Mouse (Mus musculus): Measurements from ENCODE around the gene Best2. TPM values are rescaled to one million over a fixed set of nuclear protein-coding genes. Genes with fewer than 3 reads are reported as not detected.

The Best2 gene
- polyA plus RNA-seq, 1 experiment = not detected

GRCm38 (mm10) chr8:85036718-85037365, 22.5 kb upstream of the Best2 start, which contains the start of gene Tnpo2:
TSS of gene Tnpo2 (plus strand) at chr8:85036915.
- H3K4me3 ChIP-seq (replicated peaks; ENCODE audit: control insufficient read depth, low read depth, low read length) = peak within 1 kb of the TSS; percentile 89
- peaks cover 1% of the 10 kb centered on the region; the same call in 1 of the 2 replicates for H3K4me1 ChIP-seq (ENCODE audit: control insufficient read depth, insufficient read depth, low read length)
- TF ChIP-seq POLR2A (IDR thresholded peaks at IDR 0.05; ENCODE audit: borderline replicate concordance, control insufficient read depth, low read depth, low read length) (no peak), CTCF (IDR thresholded peaks at IDR 0.05; ENCODE audit: control insufficient read depth, insufficient read depth, low read length) (no peak)
- peak within 1 kb of the TSS; percentile 92 for H3K27ac ChIP-seq (ENCODE audit: control insufficient read depth, insufficient read depth, low read depth, low read length, poor library complexity)
- WGBS = under 1% methylated on average over 59 of the region's 59 CpGs

GRCm38 (mm10) chr8:85036381-85036717, 22.0 kb upstream of the Best2 start:
- no peak for TF ChIP-seq CTCF (IDR thresholded peaks at IDR 0.05; ENCODE audit: control insufficient read depth, insufficient read depth, low read length)
- TF ChIP-seq POLR2A (IDR thresholded peaks at IDR 0.05; ENCODE audit: borderline replicate concordance, control insufficient read depth, low read depth, low read length) = no peak
- Histone ChIP-seq H3K4me1 (ENCODE audit: control insufficient read depth, insufficient read depth, low read length) (peaks cover 1% of the 10 kb centered on the region; the same call in 1 of the 2 replicates), H3K27ac (ENCODE audit: control insufficient read depth, insufficient read depth, low read depth, low read length, poor library complexity) (peak overlapping the region; percentile 63), H3K4me3 (replicated peaks; ENCODE audit: control insufficient read depth, low read depth, low read length) (peak overlapping the region; percentile 89)
- WGBS = under 1% methylated on average over 9 of the region's 9 CpGs

- peak overlapping the region; percentile 41; the same call in 1 of the 2 replicates for H3K27ac ChIP-seq (ENCODE audit: control insufficient read depth, insufficient read depth, low read depth, low read length, poor library complexity)
Observed at GRCm38 (mm10) chr8:85035728-85036310, 21.5 kb upstream of the Best2 start.

GRCm38 (mm10) chr8:85035165-85035727, 20.9 kb upstream of the Best2 start:
- no peak for TF ChIP-seq POLR2A (IDR thresholded peaks at IDR 0.05; ENCODE audit: borderline replicate concordance, control insufficient read depth, low read depth, low read length)
- TF ChIP-seq CTCF (IDR thresholded peaks at IDR 0.05; ENCODE audit: control insufficient read depth, insufficient read depth, low read length) = no peak
- H3K4me3 ChIP-seq (replicated peaks; ENCODE audit: control insufficient read depth, low read depth, low read length) = no peak overlapping the region
- peaks cover 1% of the 10 kb centered on the region; the same call in 1 of the 2 replicates for H3K4me1 ChIP-seq (ENCODE audit: control insufficient read depth, insufficient read depth, low read length)
- peak overlapping the region; percentile 39; the same call in 1 of the 2 replicates for H3K27ac ChIP-seq (ENCODE audit: control insufficient read depth, insufficient read depth, low read depth, low read length, poor library complexity)
- WGBS = 2% methylated on average over 12 of the region's 12 CpGs

More at GRCm38 (mm10) chr8:85035728-85036310, 21.5 kb upstream of the Best2 start:
- Histone ChIP-seq H3K4me1 (ENCODE audit: control insufficient read depth, insufficient read depth, low read length) (peaks cover 1% of the 10 kb centered on the region; the same call in 1 of the 2 replicates), H3K4me3 (replicated peaks; ENCODE audit: control insufficient read depth, low read depth, low read length) (peak overlapping the region; percentile 89)
- no peak for TF ChIP-seq POLR2A (IDR thresholded peaks at IDR 0.05; ENCODE audit: borderline replicate concordance, control insufficient read depth, low read depth, low read length)
- no peak for TF ChIP-seq CTCF (IDR thresholded peaks at IDR 0.05; ENCODE audit: control insufficient read depth, insufficient read depth, low read length)
- WGBS = 1% methylated on average over 15 of the region's 15 CpGs

- Histone ChIP-seq H3K4me1 (ENCODE audit: control insufficient read depth, insufficient read depth, low read length) (peaks cover 1% of the 10 kb centered on the region; the same call in 1 of the 2 replicates), H3K4me3 (replicated peaks; ENCODE audit: control insufficient read depth, low read depth, low read length) (peak overlapping the region; percentile 50), H3K27ac (ENCODE audit: control insufficient read depth, insufficient read depth, low read depth, low read length, poor library complexity) (no peak overlapping the region)
- 2% methylated on average over 13 of the region's 13 CpGs for WGBS
- TF ChIP-seq POLR2A (IDR thresholded peaks at IDR 0.05; ENCODE audit: borderline replicate concordance, control insufficient read depth, low read depth, low read length) = no peak
- no peak for TF ChIP-seq CTCF (IDR thresholded peaks at IDR 0.05; ENCODE audit: control insufficient read depth, insufficient read depth, low read length)
Observed at GRCm38 (mm10) chr8:85034764-85035163, 20.4 kb upstream of the Best2 start.

- no peak overlapping the region for H3K27ac ChIP-seq (ENCODE audit: control insufficient read depth, insufficient read depth, low read depth, low read length, poor library complexity)
- H3K4me3 ChIP-seq (replicated peaks; ENCODE audit: control insufficient read depth, low read depth, low read length) = no peak overlapping the region
- H3K4me1 ChIP-seq (ENCODE audit: control insufficient read depth, insufficient read depth, low read length) = peaks cover 2% of the 10 kb centered on the region; the same call in 1 of the 2 replicates
- TF ChIP-seq POLR2A (IDR thresholded peaks at IDR 0.05; ENCODE audit: borderline replicate concordance, control insufficient read depth, low read depth, low read length) (no peak), CTCF (IDR thresholded peaks at IDR 0.05; ENCODE audit: control insufficient read depth, insufficient read depth, low read length) (no peak)
- 74% methylated on average over 1 of the region's 1 CpGs for WGBS
Observed at GRCm38 (mm10) chr8:85033867-85034266, 19.5 kb upstream of the Best2 start.

GRCm38 (mm10) chr8:85032622-85033311, 18.4 kb upstream of the Best2 start:
- 84% methylated on average over 4 of the region's 4 CpGs for WGBS
- H3K4me1 ChIP-seq (ENCODE audit: control insufficient read depth, insufficient read depth, low read length) = peaks cover 4% of the 10 kb centered on the region; the same call in 1 of the 2 replicates
- no peak overlapping the region for H3K27ac ChIP-seq (ENCODE audit: control insufficient read depth, insufficient read depth, low read depth, low read length, poor library complexity)
- no peak for TF ChIP-seq CTCF (IDR thresholded peaks at IDR 0.05; ENCODE audit: control insufficient read depth, insufficient read depth, low read length)
- no peak for TF ChIP-seq POLR2A (IDR thresholded peaks at IDR 0.05; ENCODE audit: borderline replicate concordance, control insufficient read depth, low read depth, low read length)
- no peak overlapping the region for H3K4me3 ChIP-seq (replicated peaks; ENCODE audit: control insufficient read depth, low read depth, low read length)

GRCm38 (mm10) chr8:85029271-85029670, 14.9 kb upstream of the Best2 start:
- no peak overlapping the region for H3K27ac ChIP-seq (ENCODE audit: control insufficient read depth, insufficient read depth, low read depth, low read length, poor library complexity)
- H3K4me1 ChIP-seq (ENCODE audit: control insufficient read depth, insufficient read depth, low read length) = peaks cover 4% of the 10 kb centered on the region
- TF ChIP-seq CTCF (IDR thresholded peaks at IDR 0.05; ENCODE audit: control insufficient read depth, insufficient read depth, low read length) = no peak
- no peak for TF ChIP-seq POLR2A (IDR thresholded peaks at IDR 0.05; ENCODE audit: borderline replicate concordance, control insufficient read depth, low read depth, low read length)
- H3K4me3 ChIP-seq (replicated peaks; ENCODE audit: control insufficient read depth, low read depth, low read length) = no peak overlapping the region
- 91% methylated on average over 14 of the region's 14 CpGs for WGBS
